ENCODE assay signal across 17 mouse cellular contexts in the genomic region with DNA sequence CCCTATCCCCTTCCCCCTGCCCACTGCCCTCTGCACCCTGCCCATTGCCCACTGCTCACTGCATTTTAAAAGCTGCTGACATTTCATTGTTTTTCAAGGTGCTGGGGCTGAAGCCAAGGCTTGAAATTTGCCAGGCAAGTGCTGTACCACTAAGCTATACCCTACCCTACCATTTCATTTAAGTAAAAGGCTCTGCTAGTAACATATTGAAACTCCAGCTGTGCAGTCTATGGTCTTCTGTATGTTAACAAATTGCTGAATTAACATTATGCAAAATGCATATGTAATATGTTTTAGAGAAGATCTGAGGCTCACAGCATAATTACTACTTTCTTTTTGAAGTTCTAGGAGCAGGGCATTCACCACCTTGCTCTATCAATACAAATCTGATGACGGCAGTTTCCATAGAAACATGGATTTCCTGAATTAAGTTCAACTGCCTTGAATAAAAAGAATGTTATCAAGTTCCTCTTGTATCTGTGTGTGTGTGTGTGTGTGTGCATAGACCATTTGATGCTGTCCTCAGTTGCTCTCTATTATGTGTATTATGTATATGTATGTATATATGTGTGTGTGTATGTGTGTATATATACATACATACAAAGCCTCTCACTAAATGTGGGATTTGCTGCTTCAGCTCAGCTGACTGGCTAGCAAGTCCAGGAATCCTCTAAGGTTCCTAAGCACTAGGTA. TPM values are rescaled to one million over a fixed set of nuclear protein-coding genes. Genes with fewer than 3 reads are reported as not detected.
"Had no signal": no experiment of that assay in that cellular context is flagged by ENCODE, and none has a peak within 500 bp of the region (broad histone marks: within the 10 kb centered on the region; RNA-seq: fewer than 3 reads in every experiment).

No protein-coding gene starts in this region.

- H3K27ac ChIP-seq: layer of hippocampus, adult 2 months; limb, embryonic 12.5 days; liver, embryonic 13.5 days; lung, embryonic 15.5 days had no signal

- H3K4me3 ChIP-seq: layer of hippocampus, adult 2 months; limb, embryonic 12.5 days; liver, embryonic 13.5 days; lung, embryonic 15.5 days had no signal

- H3K36me3 ChIP-seq: limb, embryonic 12.5 days; liver, embryonic 13.5 days; lung, embryonic 15.5 days had no signal

- H3K9ac ChIP-seq: limb, embryonic 12.5 days; liver, embryonic 13.5 days; liver, postnatal 0 days; lung, embryonic 15.5 days had no signal

- H3K27me3 ChIP-seq: limb, embryonic 12.5 days; liver, embryonic 13.5 days; lung, embryonic 15.5 days had no signal

- ATAC-seq: liver, postnatal 0 days had no signal

- H3K4me1 ChIP-seq: limb, embryonic 12.5 days; liver, embryonic 13.5 days; lung, embryonic 15.5 days had no signal

- H3K4me2 ChIP-seq: limb, embryonic 12.5 days; liver, embryonic 13.5 days; lung, embryonic 15.5 days had no signal

- H3K9me3 ChIP-seq: limb, embryonic 12.5 days; liver, embryonic 13.5 days; lung, embryonic 15.5 days had no signal

- DNase-seq: kidney, postnatal 10 days; kidney, postnatal 4 days; liver; liver, embryonic 13.5 days; liver, postnatal 0 days; right cerebral cortex, adult 18-20 months; right cerebral cortex, postnatal 25 days; thymus, postnatal 4 days had no signal

RNA-seq across cellular contexts. Expression of gene Tnfsf15, which starts 38.5 kb away (rescaled TPM):
- total RNA-seq: layer of hippocampus, adult 2 months; layer of hippocampus, postnatal 10 days had no signal
- polyA plus RNA-seq: limb, embryonic 12.5 days; liver, postnatal 0 days; neural tube, embryonic 14.5 days had no signal

RNA-seq across cellular contexts. Expression of gene Gm11214, which starts 43.2 kb away (rescaled TPM):
- total RNA-seq: layer of hippocampus, adult 2 months; layer of hippocampus, postnatal 10 days; left cerebral cortex, postnatal 36 days had no signal
- polyA plus RNA-seq: kidney, embryonic 14.5 days; limb, embryonic 12.5 days; liver, embryonic 13.5 days; liver, postnatal 0 days; lung, embryonic 15.5 days; neural tube, embryonic 14.5 days; small intestine, adult 2 months; stomach, embryonic 16.5 days had no signal
